Mouse (Mus musculus): ENCODE data around the gene Wnt5b. TPM values are rescaled to one million over a fixed set of nuclear protein-coding genes. Genes with fewer than 3 reads are reported as not detected.

Wnt5b gene
- total RNA-seq, 2 experiments from 2014 or later: not detected

GRCm38 (mm10) chr6:119400649-119401048 lies 143.5 kb downstream of the Wnt5b start:
- no peak for ATAC-seq (replicated peaks; ENCODE audit: low FRiP score, poor library complexity, severe bottlenecking)

DNA sequence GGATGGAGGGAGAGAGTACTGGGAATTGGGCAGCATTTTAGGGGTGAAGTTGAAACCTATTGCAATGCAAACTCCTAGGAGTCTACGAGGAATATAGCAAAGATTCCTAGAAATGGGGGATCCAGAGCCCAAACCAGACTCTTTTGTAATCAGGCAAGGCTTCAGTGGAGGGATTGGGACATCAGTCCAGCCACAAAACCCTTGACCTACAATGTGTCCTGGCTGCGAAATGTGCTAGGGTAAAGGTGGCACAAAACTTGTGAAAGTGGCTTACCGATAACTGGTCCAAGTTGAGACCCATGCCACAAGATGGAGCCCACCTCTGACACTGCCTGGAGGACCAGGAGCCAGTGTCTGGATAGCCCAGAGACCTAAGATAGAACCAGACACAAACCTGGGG lies 144.8 kb downstream of the Wnt5b start:
- ATAC-seq (replicated peaks; ENCODE audit: low FRiP score, poor library complexity, severe bottlenecking): no peak

- no peak for ATAC-seq (replicated peaks; ENCODE audit: low FRiP score, poor library complexity, severe bottlenecking)
These were observed 147.9 kb downstream of the Wnt5b start for GRCm38 (mm10) chr6:119396309-119396634.

- 0 out of 2 replicates have a peak, but pooled peaks have one; percentile 27 for ATAC-seq (replicated peaks; ENCODE audit: low FRiP score, poor library complexity, severe bottlenecking)
These were observed 148.5 kb downstream of the Wnt5b start for GRCm38 (mm10) chr6:119395421-119396308.

DNA sequence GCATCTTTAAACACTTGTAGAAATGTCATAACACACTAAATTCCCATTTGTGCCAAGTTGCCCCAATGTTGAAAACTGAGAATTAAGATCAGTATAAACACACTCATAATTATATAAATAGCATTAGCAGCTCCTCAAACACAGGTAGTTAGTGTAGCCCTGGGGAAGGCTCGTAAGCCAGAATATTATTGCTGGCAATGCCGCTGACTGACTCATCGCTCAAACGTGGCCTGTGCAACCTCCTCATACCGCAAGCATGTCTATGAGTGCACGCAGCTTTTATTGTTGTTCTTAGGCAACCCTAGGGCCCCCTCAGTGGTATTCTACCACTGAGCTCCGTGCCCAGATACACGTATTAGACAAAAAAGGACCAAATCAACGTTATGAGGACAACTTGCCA lies 151.3 kb downstream of the Wnt5b start:
- no peak for ATAC-seq (replicated peaks; ENCODE audit: low FRiP score, poor library complexity, severe bottlenecking)

- ATAC-seq (replicated peaks; ENCODE audit: low FRiP score, poor library complexity, severe bottlenecking): no peak
These were observed 153.4 kb downstream of the Wnt5b start for GRCm38 (mm10) chr6:119390728-119391127.

- ATAC-seq (replicated peaks; ENCODE audit: low FRiP score, poor library complexity, severe bottlenecking): peak; percentile 40
These were observed 155.1 kb downstream of the Wnt5b start for GRCm38 (mm10) chr6:119389089-119389488.

DNA sequence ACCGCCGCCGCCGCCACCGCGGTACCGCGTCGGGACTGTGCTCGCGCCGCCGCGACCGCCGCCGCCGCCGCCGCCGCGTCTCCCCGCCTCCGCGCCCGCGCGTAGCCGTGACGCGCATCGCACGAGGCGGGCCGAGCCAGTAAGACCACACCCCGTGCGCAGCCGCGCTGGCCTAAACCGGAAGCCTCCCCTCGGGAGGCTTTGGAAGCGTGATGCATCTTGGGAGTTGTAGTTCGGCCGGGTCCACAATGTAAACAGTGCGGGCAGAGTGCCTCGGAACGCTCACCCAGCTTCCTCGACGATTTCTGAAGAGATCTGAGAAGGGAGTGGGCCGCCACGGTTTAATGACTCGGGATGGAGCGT lies 155.5 kb downstream of the Wnt5b start:
- ATAC-seq (replicated peaks; ENCODE audit: low FRiP score, poor library complexity, severe bottlenecking): peak; percentile 96

GRCm38 (mm10) chr6:119387801-119388649 lies 156.1 kb downstream of the Wnt5b start:
- 0 out of 2 replicates have a peak, but pooled peaks have one; percentile 22 for ATAC-seq (replicated peaks; ENCODE audit: low FRiP score, poor library complexity, severe bottlenecking)

- ATAC-seq (replicated peaks; ENCODE audit: low FRiP score, poor library complexity, severe bottlenecking): no peak
These were observed 157.3 kb downstream of the Wnt5b start for GRCm38 (mm10) chr6:119386821-119387220.

DNA sequence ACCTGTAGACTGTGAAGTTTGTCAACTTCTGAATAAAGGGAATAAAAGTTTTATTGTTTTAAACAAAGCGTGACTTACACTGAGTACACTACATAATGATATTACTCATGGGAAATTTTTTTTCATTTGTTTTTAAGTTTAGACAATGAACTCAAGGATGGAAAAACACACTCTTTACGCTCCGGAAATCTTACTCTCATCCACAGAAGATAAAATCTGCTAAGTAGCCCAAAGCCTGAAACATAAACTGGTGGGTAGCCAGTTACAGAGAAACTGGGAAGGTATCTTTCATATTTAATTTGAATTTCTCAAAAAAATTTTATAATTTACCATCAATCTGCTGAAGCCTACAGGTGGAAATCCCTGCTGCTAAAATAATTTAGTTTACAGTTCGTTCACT lies 157.7 kb downstream of the Wnt5b start:
- ATAC-seq (replicated peaks; ENCODE audit: low FRiP score, poor library complexity, severe bottlenecking): no peak

GRCm38 (mm10) chr6:119385668-119386067 lies 158.5 kb downstream of the Wnt5b start:
- no peak for ATAC-seq (replicated peaks; ENCODE audit: low FRiP score, poor library complexity, severe bottlenecking)

Other genes with a start within 250 kb of the Wnt5b start
- gene Lrtm2, start 213.6 kb downstream of the Wnt5b start, total RNA-seq (2015; ENCODE audit: low replicate concordance): not detected in 2 replicates
- gene Lrtm2, start 213.6 kb downstream of the Wnt5b start, total RNA-seq (2017; ENCODE audit: low replicate concordance): 0.08 TPM in 1 of 2 replicates, not detected in the other
- gene Adipor2, start 126.6 kb downstream of the Wnt5b start, total RNA-seq (2015; ENCODE audit: low replicate concordance): 41.4 and 46.5 TPM in 2 replicates
- 54.3 and 63.2 TPM in 2 replicates for gene Adipor2, start 126.6 kb downstream of the Wnt5b start, total RNA-seq (2017; ENCODE audit: low replicate concordance)
- gene Fbxl14, start 64.7 kb downstream of the Wnt5b start, total RNA-seq (2015; ENCODE audit: low replicate concordance): 15.9 TPM in 2 replicates
- 14.1 and 15.9 TPM in 2 replicates for gene Fbxl14, start 64.7 kb downstream of the Wnt5b start, total RNA-seq (2017; ENCODE audit: low replicate concordance)